Mouse (Mus musculus): ENCODE measurements around the gene Nme8.

GRCm38 (mm10) chr13:19630768-19631709 is 66.6 kb downstream of the Nme8 start:
- TF ChIP-seq HCFC1 (IDR thresholded peaks at IDR 0.05; ENCODE audit: low read depth, low read length) (no peak), POLR2A (IDR thresholded peaks at IDR 0.05; ENCODE audit: control insufficient read depth in 1 of 2, insufficient read depth in 1 of 2, low read depth in 1 of 2, low read length in 2 of 2, poor library complexity in 1 of 2) (no peak), KAT2A (conservative IDR thresholded peaks at IDR 0.05; ENCODE audit: low read depth, low read length) (no peak), EP300 (IDR thresholded peaks at IDR 0.05; ENCODE audit: low read depth in 1 of 2, low read length in 2 of 2) (no peak), CTCF (IDR thresholded peaks at IDR 0.05 in 2 of 3, conservative IDR thresholded peaks at IDR 0.05 in 1 of 3; ENCODE audit: control insufficient read depth in 1 of 3, insufficient read depth in 1 of 3, low read depth in 2 of 3, low read length in 3 of 3, poor library complexity in 1 of 3, severe bottlenecking in 1 of 3) (no peak), MAFK (IDR thresholded peaks at IDR 0.05; ENCODE audit: borderline replicate concordance, low read depth, low read length) (no peak), CHD2 (IDR thresholded peaks at IDR 0.05; ENCODE audit: low read length) (no peak), E2F4 (IDR thresholded peaks at IDR 0.05; ENCODE audit: borderline replicate concordance, low read depth, low read length) (no peak), GATA1 (IDR thresholded peaks at IDR 0.05; ENCODE audit: low read depth, low read length) (no peak), TAL1 (IDR thresholded peaks at IDR 0.05; ENCODE audit: low read length) (no peak), TBP (IDR thresholded peaks at IDR 0.05; ENCODE audit: low read depth, low read length) (no peak), MYB (IDR thresholded peaks at IDR 0.05; ENCODE audit: low read depth, low read length) (no peak), ZKSCAN1 (IDR thresholded peaks at IDR 0.05; ENCODE audit: low read depth, low read length) (no peak)
